Mouse (Mus musculus) MEL-GATA-1-ER (cell line): Measurements from ENCODE around the gene Crabp2.

Source experiments
- DNase-seq: peaks from one replicate; pipeline ENCODE4 v3.0.0-alpha.2; 2012; ENCODE audit warnings: low read depth; ENCODE audit errors: extremely low read depth

Gene Crabp2

GRCm38 (mm10) chr3:87958476-87958875 lies 10.0 kb downstream of the Crabp2 start:
- no peak for DNase-seq

- DNase-seq, result no peak
These were observed 10.5 kb downstream of the Crabp2 start for GRCm38 (mm10) chr3:87958967-87959366.

- no peak for DNase-seq
These were observed 10.9 kb downstream of the Crabp2 start for GRCm38 (mm10) chr3:87959371-87959770.

- DNase-seq, result peak; percentile 17
These were observed 11.7 kb downstream of the Crabp2 start for GRCm38 (mm10) chr3:87960191-87960585.

- peak; percentile 92 for DNase-seq
These were observed 12.2 kb downstream of the Crabp2 start for GRCm38 (mm10) chr3:87960586-87961191.

- DNase-seq, result peak; percentile 57
These were observed 21.9 kb downstream of the Crabp2 start for GRCm38 (mm10) chr3:87970184-87970938.

GRCm38 (mm10) chr3:87970939-87971488 lies 22.5 kb downstream of the Crabp2 start, which contains the start of gene Nes:
Gene Nes (plus strand): TSS chr3:87971078.
- no peak for DNase-seq

GRCm38 (mm10) chr3:87971489-87972202 lies 23.2 kb downstream of the Crabp2 start:
- DNase-seq, result no peak

GRCm38 (mm10) chr3:87972203-87972664 lies 23.8 kb downstream of the Crabp2 start:
- no peak for DNase-seq

- DNase-seq, result no peak
These were observed 24.3 kb downstream of the Crabp2 start for GRCm38 (mm10) chr3:87972776-87973175.

- no peak for DNase-seq
These were observed 25.3 kb downstream of the Crabp2 start for GRCm38 (mm10) chr3:87973593-87974380.

- no peak for DNase-seq
These were observed 26.0 kb downstream of the Crabp2 start for GRCm38 (mm10) chr3:87974381-87974987.

GRCm38 (mm10) chr3:87979493-87979892 lies 31.0 kb downstream of the Crabp2 start:
- no peak for DNase-seq

- no peak for DNase-seq
These were observed 31.6 kb downstream of the Crabp2 start for GRCm38 (mm10) chr3:87980085-87980484.

GRCm38 (mm10) chr3:87980728-87981127 lies 32.3 kb downstream of the Crabp2 start:
- no peak for DNase-seq

- DNase-seq, result no peak
These were observed 32.8 kb downstream of the Crabp2 start for GRCm38 (mm10) chr3:87981214-87981760.

- DNase-seq, result no peak
These were observed 33.7 kb downstream of the Crabp2 start for GRCm38 (mm10) chr3:87981894-87982835.

- no peak for DNase-seq
These were observed 34.6 kb downstream of the Crabp2 start for GRCm38 (mm10) chr3:87982836-87983601.
